Mouse (Mus musculus): ENCODE results near the gene Avil. TPM values are rescaled to one million over a fixed set of nuclear protein-coding genes. Genes with fewer than 3 reads are reported as not detected.
A peak's percentile ranks its signal among the peaks of the same experiment; 100 is the strongest.

Avil gene
- polyA plus RNA-seq, 1 experiment from 2014 or later, result 0.20 TPM

GRCm38 (mm10) chr10:126972988-126973387 lies 27.5 kb upstream of the Avil start:
- Histone ChIP-seq H3K9ac (ENCODE audit: low read depth, low read length) (no peak overlapping the region), H3K9me3 (ENCODE audit: control insufficient read depth) (no peaks in the 10 kb centered on the region), H3K4me2 (replicated peaks; ENCODE audit: low read depth) (peak overlapping the region; percentile 37; the same call in 1 of the 2 replicates), H3K4me1 (replicated peaks; ENCODE audit: control insufficient read depth, insufficient read depth, low read length) (peaks cover 30% of the 10 kb centered on the region), H3K27ac (ENCODE audit: low read depth, low read length) (peak overlapping the region; percentile 93), H3K36me3 (ENCODE audit: control insufficient read depth, insufficient read depth) (no peaks in the 10 kb centered on the region), H3K4me3 (ENCODE audit: low read depth, low read length) (no peak overlapping the region), H3K27me3 (replicated peaks; ENCODE audit: control insufficient read depth, insufficient read depth, low read length) (no peaks in the 10 kb centered on the region)
- ATAC-seq, result peak; percentile 83
- WGBS, result 18% methylated on average over 7 of the region's 7 CpGs
- TF ChIP-seq CTCF (IDR thresholded peaks at IDR 0.05; ENCODE audit: low read depth), result no peak

GRCm38 (mm10) chr10:126975706-126976105 lies 24.8 kb upstream of the Avil start:
- H3K9ac ChIP-seq (ENCODE audit: low read depth, low read length), result no peak overlapping the region
- 75% methylated on average over 6 of the region's 6 CpGs for WGBS
- H3K27ac ChIP-seq (ENCODE audit: low read depth, low read length), result no peak overlapping the region
- H3K4me2 ChIP-seq (replicated peaks; ENCODE audit: low read depth), result no peak overlapping the region
- no peaks in the 10 kb centered on the region for H3K36me3 ChIP-seq (ENCODE audit: control insufficient read depth, insufficient read depth)
- TF ChIP-seq CTCF (IDR thresholded peaks at IDR 0.05; ENCODE audit: low read depth), result no peak
- no peaks in the 10 kb centered on the region for H3K9me3 ChIP-seq (ENCODE audit: control insufficient read depth)
- ATAC-seq, result no peak
- H3K4me3 ChIP-seq (ENCODE audit: low read depth, low read length), result no peak overlapping the region
- H3K27me3 ChIP-seq (replicated peaks; ENCODE audit: control insufficient read depth, insufficient read depth, low read length), result no peaks in the 10 kb centered on the region
- H3K4me1 ChIP-seq (replicated peaks; ENCODE audit: control insufficient read depth, insufficient read depth, low read length), result peaks cover 29% of the 10 kb centered on the region

GRCm38 (mm10) chr10:126977076-126977475 lies 23.4 kb upstream of the Avil start:
- TF ChIP-seq CTCF (IDR thresholded peaks at IDR 0.05; ENCODE audit: low read depth), result no peak
- 34% methylated on average over 4 of the region's 4 CpGs for WGBS
- Histone ChIP-seq H3K9ac (ENCODE audit: low read depth, low read length) (no peak overlapping the region), H3K4me3 (ENCODE audit: low read depth, low read length) (no peak overlapping the region), H3K9me3 (ENCODE audit: control insufficient read depth) (no peaks in the 10 kb centered on the region), H3K4me2 (replicated peaks; ENCODE audit: low read depth) (peak overlapping the region; percentile 73; the same call in 1 of the 2 replicates), H3K4me1 (replicated peaks; ENCODE audit: control insufficient read depth, insufficient read depth, low read length) (peaks cover 23% of the 10 kb centered on the region), H3K36me3 (ENCODE audit: control insufficient read depth, insufficient read depth) (no peaks in the 10 kb centered on the region), H3K27me3 (replicated peaks; ENCODE audit: control insufficient read depth, insufficient read depth, low read length) (no peaks in the 10 kb centered on the region), H3K27ac (ENCODE audit: low read depth, low read length) (no peak overlapping the region; the same call in 1 of the 2 replicates)
- ATAC-seq, result no peak

GRCm38 (mm10) chr10:126978277-126978994 lies 22.1 kb upstream of the Avil start, which contains the start of gene Ctdsp2:
TSS of gene Ctdsp2 (plus strand) at chr10:126978717.
- Histone ChIP-seq H3K9me3 (ENCODE audit: control insufficient read depth) (no peaks in the 10 kb centered on the region), H3K4me3 (ENCODE audit: low read depth, low read length) (peak within 1 kb of the TSS; percentile 100), H3K27ac (ENCODE audit: low read depth, low read length) (peak within 1 kb of the TSS; percentile 100), H3K4me1 (replicated peaks; ENCODE audit: control insufficient read depth, insufficient read depth, low read length) (peaks cover 29% of the 10 kb centered on the region), H3K9ac (ENCODE audit: low read depth, low read length) (peak within 1 kb of the TSS; percentile 99), H3K4me2 (replicated peaks; ENCODE audit: low read depth) (peak within 1 kb of the TSS; percentile 73), H3K27me3 (replicated peaks; ENCODE audit: control insufficient read depth, insufficient read depth, low read length) (no peaks in the 10 kb centered on the region), H3K36me3 (ENCODE audit: control insufficient read depth, insufficient read depth) (no peaks in the 10 kb centered on the region)
- WGBS, result under 1% methylated on average over 49 of the region's 56 CpGs
- peak; percentile 91 for ATAC-seq
- peak; percentile 46 for TF ChIP-seq CTCF (IDR thresholded peaks at IDR 0.05; ENCODE audit: low read depth)

- Histone ChIP-seq H3K27ac (ENCODE audit: low read depth, low read length) (peak overlapping the region; percentile 100), H3K9ac (ENCODE audit: low read depth, low read length) (peak overlapping the region; percentile 99), H3K27me3 (replicated peaks; ENCODE audit: control insufficient read depth, insufficient read depth, low read length) (no peaks in the 10 kb centered on the region), H3K36me3 (ENCODE audit: control insufficient read depth, insufficient read depth) (no peaks in the 10 kb centered on the region), H3K4me2 (replicated peaks; ENCODE audit: low read depth) (peak overlapping the region; percentile 73), H3K4me3 (ENCODE audit: low read depth, low read length) (peak overlapping the region; percentile 100), H3K4me1 (replicated peaks; ENCODE audit: control insufficient read depth, insufficient read depth, low read length) (peaks cover 29% of the 10 kb centered on the region), H3K9me3 (ENCODE audit: control insufficient read depth) (no peaks in the 10 kb centered on the region)
- TF ChIP-seq CTCF (IDR thresholded peaks at IDR 0.05; ENCODE audit: low read depth), result no peak
- 2% methylated on average over 40 of the region's 62 CpGs for WGBS
- ATAC-seq, result peak; percentile 10; the same call in 1 of the 2 replicates
Observed at GRCm38 (mm10) chr10:126979121-126979635, 21.3 kb upstream of the Avil start.

GRCm38 (mm10) chr10:126979636-126980151 lies 20.8 kb upstream of the Avil start:
- Histone ChIP-seq H3K4me1 (replicated peaks; ENCODE audit: control insufficient read depth, insufficient read depth, low read length) (peaks cover 34% of the 10 kb centered on the region), H3K9ac (ENCODE audit: low read depth, low read length) (peak overlapping the region; percentile 99), H3K4me3 (ENCODE audit: low read depth, low read length) (peak overlapping the region; percentile 100), H3K27me3 (replicated peaks; ENCODE audit: control insufficient read depth, insufficient read depth, low read length) (no peaks in the 10 kb centered on the region), H3K4me2 (replicated peaks; ENCODE audit: low read depth) (peak overlapping the region; percentile 73), H3K27ac (ENCODE audit: low read depth, low read length) (peak overlapping the region; percentile 100), H3K36me3 (ENCODE audit: control insufficient read depth, insufficient read depth) (no peaks in the 10 kb centered on the region), H3K9me3 (ENCODE audit: control insufficient read depth) (no peaks in the 10 kb centered on the region)
- TF ChIP-seq CTCF (IDR thresholded peaks at IDR 0.05; ENCODE audit: low read depth), result no peak
- WGBS, result under 1% methylated on average over 55 of the region's 57 CpGs
- ATAC-seq, result 0 out of 2 replicates have a peak, but pooled peaks have one; percentile 4
